Mouse (Mus musculus) hindbrain, embryonic 13.5 days (tissue): ENCODE data around the gene Thbs3. TPM values are rescaled to one million over a fixed set of nuclear protein-coding genes. Genes with fewer than 3 reads are reported as not detected.
A peak's percentile ranks its signal among the peaks of the same experiment; 100 is the strongest.

Experiments
- ATAC-seq: fragments of 200-750 bp; cut with Nextera tagmentation; 2 replicates; pipeline ENCODE4 v1.8.0; 2017; ENCODE audit warnings: moderate TSS enrichment; ENCODE audit not compliant: low FRiP score
- H3K27ac ChIP-seq: fragments of 300-500 bp; sonication (generic); 2 replicates; pipeline ENCODE4 v1.5.1; 2015; ENCODE audit warnings: inconsistent platforms, mild to moderate bottlenecking, moderate library complexity
- H3K27me3 ChIP-seq: fragments of 300-500 bp; sonication (generic); 2 replicates; pipeline ENCODE4 v1.6.1; 2015; ENCODE audit warnings: mild to moderate bottlenecking, inconsistent platforms
- H3K36me3 ChIP-seq: fragments of 300-500 bp; sonication (generic); 2 replicates; pipeline ENCODE4 v1.6.1; 2015; ENCODE audit warnings: mild to moderate bottlenecking, inconsistent platforms
- H3K4me1 ChIP-seq: fragments of 300-500 bp; sonication (generic); replicated peaks from 2 replicates; pipeline ENCODE4 v1.6.1; 2015; ENCODE audit warnings: inconsistent platforms
- H3K4me2 ChIP-seq: fragments of 300-500 bp; sonication (generic); 2 replicates; pipeline ENCODE4 v1.6.1; 2015; ENCODE audit warnings: inconsistent platforms, mild to moderate bottlenecking, moderate library complexity
- H3K4me3 ChIP-seq: fragments of 300-500 bp; sonication (generic); 2 replicates; pipeline ENCODE4 v1.5.1; 2015; ENCODE audit warnings: mild to moderate bottlenecking, inconsistent platforms
- H3K9ac ChIP-seq: fragments of 300-500 bp; sonication (generic); 2 replicates; pipeline ENCODE4 v1.6.1; 2015; ENCODE audit warnings: mild to moderate bottlenecking, inconsistent platforms
- H3K9me3 ChIP-seq: fragments of 300-500 bp; sonication (generic); 2 replicates; pipeline ENCODE4 v1.6.1; 2016; ENCODE audit warnings: inconsistent platforms
- WGBS: fragments of 180-500 bp; shearing (Covaris S2); methylation state at CpG from one replicate; pipeline ENCODE4 v1.1.7; 2015; 5-methylcytosine and 5-hydroxymethylcytosine counted together
- polyA plus RNA-seq: library from polyadenylated mRNA; unstranded; fragments of >200 nt; fragmentation: Nextera tagmentation; extraction: Ambion mirVana; gene quantifications from 2 replicates; pipeline ENCODE4 v1.2.1, GENCODE M21; 2015

Gene Thbs3
- polyA plus RNA-seq: 53.5 and 60.7 TPM in 2 replicates

GRCm38 (mm10) chr3:89214681-89215411 lies at the start of gene Thbs3:
Thbs3 (plus strand) TSS chr3:89215180.
- Histone ChIP-seq H3K4me1 (peaks cover 54% of the 10 kb centered on the region), H3K27ac (peak within 1 kb of the TSS; percentile 99)

GRCm38 (mm10) chr3:89165268-89165870 lies 49.6 kb upstream of the Thbs3 start:
- no peaks in the 10 kb centered on the region for H3K9me3 ChIP-seq
- H3K4me2 ChIP-seq: peak overlapping the region; percentile 66
- H3K4me3 ChIP-seq: peak overlapping the region; percentile 83
- H3K27ac ChIP-seq: peak overlapping the region; percentile 95
- no peak; the same call in 1 of the 2 replicates for ATAC-seq
- peak overlapping the region; percentile 96 for H3K9ac ChIP-seq
- 30% methylated on average over 12 of the region's 12 CpGs for WGBS
- peaks cover 33% of the 10 kb centered on the region for H3K36me3 ChIP-seq
- H3K4me1 ChIP-seq: peaks cover 28% of the 10 kb centered on the region
- H3K27me3 ChIP-seq: no peaks in the 10 kb centered on the region

More at GRCm38 (mm10) chr3:89214681-89215411, at the start of gene Thbs3:
- WGBS: 0% methylated on average over 19 of the region's 19 CpGs
- peak within 1 kb of the TSS; percentile 64 for H3K4me3 ChIP-seq
- no peaks in the 10 kb centered on the region for H3K27me3 ChIP-seq
- H3K4me2 ChIP-seq: peak within 1 kb of the TSS; percentile 69
- peaks cover 18% of the 10 kb centered on the region for H3K36me3 ChIP-seq
- H3K9me3 ChIP-seq: no peaks in the 10 kb centered on the region
- H3K9ac ChIP-seq: peak within 1 kb of the TSS; percentile 88
- no peak for ATAC-seq

- WGBS: 95% methylated on average over 19 of the region's 19 CpGs
- Histone ChIP-seq H3K27me3 (no peaks in the 10 kb centered on the region), H3K9me3 (no peaks in the 10 kb centered on the region), H3K4me3 (no peak overlapping the region), H3K36me3 (peaks cover 47% of the 10 kb centered on the region), H3K27ac (no peak overlapping the region), H3K4me2 (no peak overlapping the region), H3K9ac (0 out of 2 replicates have a peak overlapping the region, but pooled peaks have one; percentile 96), H3K4me1 (peaks cover 27% of the 10 kb centered on the region)
- no peak for ATAC-seq
These were observed 48.0 kb upstream of the Thbs3 start for GRCm38 (mm10) chr3:89166945-89167344.

- Histone ChIP-seq H3K27ac (no peak overlapping the region), H3K36me3 (peaks cover 75% of the 10 kb centered on the region), H3K9me3 (no peaks in the 10 kb centered on the region), H3K27me3 (no peaks in the 10 kb centered on the region), H3K4me1 (peaks cover 18% of the 10 kb centered on the region), H3K4me3 (no peak overlapping the region), H3K4me2 (no peak overlapping the region), H3K9ac (0 out of 2 replicates have a peak overlapping the region, but pooled peaks have one; percentile 8)
- WGBS: 94% methylated on average over 11 of the region's 11 CpGs
- no peak for ATAC-seq
These were observed 40.1 kb upstream of the Thbs3 start for GRCm38 (mm10) chr3:89174844-89175243.

GRCm38 (mm10) chr3:89175544-89175943 lies 39.4 kb upstream of the Thbs3 start:
- peaks cover 18% of the 10 kb centered on the region for H3K4me1 ChIP-seq
- WGBS: 92% methylated on average over 10 of the region's 10 CpGs
- H3K36me3 ChIP-seq: peaks cover 75% of the 10 kb centered on the region
- no peak overlapping the region for H3K4me3 ChIP-seq
- no peak overlapping the region for H3K27ac ChIP-seq
- H3K9ac ChIP-seq: 0 out of 2 replicates have a peak overlapping the region, but pooled peaks have one; percentile 8
- H3K27me3 ChIP-seq: no peaks in the 10 kb centered on the region
- ATAC-seq: no peak
- H3K4me2 ChIP-seq: no peak overlapping the region
- H3K9me3 ChIP-seq: no peaks in the 10 kb centered on the region

- no peak overlapping the region for H3K9ac ChIP-seq
- no peak overlapping the region for H3K4me2 ChIP-seq
- peak; percentile 10; the same call in 1 of the 2 replicates for ATAC-seq
- peaks cover 75% of the 10 kb centered on the region for H3K36me3 ChIP-seq
- H3K27me3 ChIP-seq: no peaks in the 10 kb centered on the region
- H3K4me3 ChIP-seq: no peak overlapping the region
- 83% methylated on average over 7 of the region's 7 CpGs for WGBS
- H3K9me3 ChIP-seq: no peaks in the 10 kb centered on the region
- peaks cover 18% of the 10 kb centered on the region for H3K4me1 ChIP-seq
- no peak overlapping the region for H3K27ac ChIP-seq
These were observed 38.6 kb upstream of the Thbs3 start for GRCm38 (mm10) chr3:89176421-89176820.

- Histone ChIP-seq H3K4me2 (peak within 1 kb of the TSS; percentile 81), H3K9ac (peak within 1 kb of the TSS; percentile 82), H3K4me3 (peak within 1 kb of the TSS; percentile 71), H3K36me3 (peaks cover 76% of the 10 kb centered on the region), H3K4me1 (peaks cover 21% of the 10 kb centered on the region), H3K9me3 (no peaks in the 10 kb centered on the region), H3K27ac (peak within 1 kb of the TSS; percentile 84), H3K27me3 (no peaks in the 10 kb centered on the region)
- WGBS: under 1% methylated on average over 43 of the region's 43 CpGs
- ATAC-seq: peak; percentile 96
These were observed 37.5 kb upstream of the Thbs3 start, which contains the start of gene Scamp3 for GRCm38 (mm10) chr3:89177242-89178106. Scamp3 (plus strand) TSS chr3:89177473.

GRCm38 (mm10) chr3:89178107-89178385 lies 36.9 kb upstream of the Thbs3 start:
- no peaks in the 10 kb centered on the region for H3K9me3 ChIP-seq
- H3K27ac ChIP-seq: peak overlapping the region; percentile 84
- no peaks in the 10 kb centered on the region for H3K27me3 ChIP-seq
- ATAC-seq: no peak
- H3K4me1 ChIP-seq: peaks cover 25% of the 10 kb centered on the region
- peak overlapping the region; percentile 82 for H3K9ac ChIP-seq
- peak overlapping the region; percentile 71 for H3K4me3 ChIP-seq
- 10% methylated on average over 6 of the region's 6 CpGs for WGBS
- H3K4me2 ChIP-seq: peak overlapping the region; percentile 81
- H3K36me3 ChIP-seq: peaks cover 71% of the 10 kb centered on the region

GRCm38 (mm10) chr3:89179056-89179455 lies 35.9 kb upstream of the Thbs3 start:
- no peaks in the 10 kb centered on the region for H3K9me3 ChIP-seq
- H3K4me3 ChIP-seq: peak overlapping the region; percentile 71; the same call in 1 of the 2 replicates
- H3K27me3 ChIP-seq: no peaks in the 10 kb centered on the region
- no peak overlapping the region for H3K9ac ChIP-seq
- peak overlapping the region; percentile 81; the same call in 1 of the 2 replicates for H3K4me2 ChIP-seq
- H3K27ac ChIP-seq: no peak overlapping the region
- WGBS: 92% methylated on average over 11 of the region's 11 CpGs
- ATAC-seq: no peak
- H3K36me3 ChIP-seq: peaks cover 61% of the 10 kb centered on the region
- peaks cover 34% of the 10 kb centered on the region for H3K4me1 ChIP-seq

GRCm38 (mm10) chr3:89181749-89182500 lies 33.1 kb upstream of the Thbs3 start:
- Histone ChIP-seq H3K27ac (no peak overlapping the region), H3K4me2 (no peak overlapping the region), H3K27me3 (no peaks in the 10 kb centered on the region), H3K36me3 (peaks cover 37% of the 10 kb centered on the region), H3K4me1 (peaks cover 56% of the 10 kb centered on the region), H3K9ac (peak overlapping the region; percentile 9; the same call in 1 of the 2 replicates), H3K4me3 (no peak overlapping the region), H3K9me3 (no peaks in the 10 kb centered on the region)
- no peak for ATAC-seq
- WGBS: 92% methylated on average over 27 of the region's 27 CpGs

- Histone ChIP-seq H3K27me3 (0 out of 2 replicates have a peak, but pooled peaks cover 6% of the 10 kb centered on the region), H3K4me1 (peaks cover 58% of the 10 kb centered on the region), H3K4me3 (peak overlapping the region; percentile 65), H3K4me2 (peak overlapping the region; percentile 95), H3K27ac (peak overlapping the region; percentile 95), H3K9me3 (no peaks in the 10 kb centered on the region), H3K36me3 (peaks cover 42% of the 10 kb centered on the region), H3K9ac (peak overlapping the region; percentile 90)
- WGBS: 53% methylated on average over 7 of the region's 7 CpGs
- ATAC-seq: peak; percentile 19; the same call in 1 of the 2 replicates
These were observed 32.4 kb upstream of the Thbs3 start for GRCm38 (mm10) chr3:89182531-89183057.
